Comparison of ENCODE assay signal across 22 mouse cellular contexts in genomic region chr9:18907699-18908098, GRCm38 (mm10). TPM values are rescaled to one million over a fixed set of nuclear protein-coding genes. Genes with fewer than 3 reads are reported as not detected.
A peak's percentile ranks its signal among the peaks of the same experiment; 100 is the strongest.
DNase-seq lines count a peak whose midpoint lies in the region; TF ChIP-seq lines count a peak whose summit lies in the region.
"Not testable (repeated sequence)": the region's sequence is repeated elsewhere in the genome, so short reads cannot be mapped to it uniquely, and the experiment has no call there.
"Had no signal": no experiment of that assay in that cellular context is flagged by ENCODE, and none has a peak within 500 bp of the region (broad histone marks: within the 10 kb centered on the region; RNA-seq: fewer than 3 reads in every experiment).

No protein-coding gene starts in this region.

- not testable (repeated sequence) for H3K9ac ChIP-seq in ES-Bruce4 (ENCODE audit: low read depth, poor library complexity, severe bottlenecking); ES-E14 (ENCODE audit: insufficient read depth, low read depth, low read length, poor library complexity, severe bottlenecking)

- H3K27ac ChIP-seq in ES-Bruce4 (ENCODE audit: insufficient read depth, low read length) (0 out of 2 replicates have a peak overlapping the region, but pooled peaks have one; percentile 59), ES-E14 (ENCODE audit: insufficient read depth, low read depth, low read length, poor library complexity, severe bottlenecking) (0 out of 2 replicates have a peak overlapping the region, but pooled peaks have one; percentile 40)

- H3K27me3 ChIP-seq in ES-Bruce4 (ENCODE audit: control insufficient read depth, insufficient read depth, low read length, poor library complexity, severe bottlenecking) = not testable (repeated sequence)

- peak; percentile 81 for DNase-seq in ES-CJ7 (ENCODE audit: low read depth, low spot score)
- not testable (repeated sequence) for DNase-seq in ES-E14 (ENCODE audit: low read depth, low spot score)
- peak; percentile 90 for DNase-seq in R1 (ENCODE audit: low read depth, low spot score)
- DNase-seq in ZHBTc4 (ENCODE audit: low read depth, low spot score) = peak; percentile 80

- not testable (repeated sequence) for TF ChIP-seq POLR2A in ES-Bruce4 (IDR thresholded peaks at IDR 0.05; ENCODE audit: insufficient read depth, low read length)

- TF ChIP-seq CTCF in ES-Bruce4 (IDR thresholded peaks at IDR 0.05; ENCODE audit: low read depth, low read length) = not testable (repeated sequence)

- not testable (repeated sequence) for H3K36me3 ChIP-seq in ES-Bruce4 (ENCODE audit: control insufficient read depth, insufficient read depth, low read length, poor library complexity, severe bottlenecking); ES-E14 (ENCODE audit: control insufficient read depth, insufficient read depth, low read length, poor library complexity, severe bottlenecking)

- not testable (repeated sequence) for TF ChIP-seq EP300 in ES-Bruce4 (IDR thresholded peaks at IDR 0.05; ENCODE audit: insufficient read depth, low read depth, low read length)

- peaks cover 10% of the 10 kb centered on the region for H3K9me3 ChIP-seq in ES-Bruce4 (replicated peaks; ENCODE audit: control insufficient read depth, insufficient read depth, low read length, poor library complexity, severe bottlenecking)
- H3K9me3 ChIP-seq in ES-E14 (ENCODE audit: control insufficient read depth, insufficient read depth, low read depth, low read length) = not testable (repeated sequence)

- not testable (repeated sequence) for H3K4me1 ChIP-seq in ES-Bruce4 (ENCODE audit: control insufficient read depth, insufficient read depth, low read length); ES-E14 (ENCODE audit: control insufficient read depth in 2 of 2, insufficient read depth in 2 of 2, low read length in 2 of 2, poor library complexity in 1 of 2)

- in situ Hi-C loops in ES-E14 (cut with MboI; ENCODE audit: low sequenced_read_pairs in 2 of 2, unreplicated experiment in 2 of 2) = not testable (repeated sequence)

- not testable (repeated sequence) for H3K4me3 ChIP-seq in ES-Bruce4 (ENCODE audit: low read depth, low read length); ES-E14 (ENCODE audit: insufficient read depth in 1 of 2, low read depth in 1 of 2, low read length in 2 of 2, poor library complexity in 1 of 2, severe bottlenecking in 1 of 2)

RNA-seq across cellular contexts. Expression of gene Olfr832, which starts 29.2 kb away (rescaled TPM):
- not detected in 2 replicates for polyA plus RNA-seq in ES-Bruce4 (2011; ENCODE audit: insufficient read depth, insufficient read length, low read depth, missing spikeins)
- total RNA-seq in ES-E14 (2012; rRNA removed) = not detected in 2 replicates
- total RNA-seq: adrenal gland, adult 18-20 months; adrenal gland, adult 2 months; adrenal gland, adult 8-10 months; adrenal gland, postnatal 10 days; adrenal gland, postnatal 14 days; adrenal gland, postnatal 25 days; adrenal gland, postnatal 36 days; adrenal gland, postnatal 4 days; CH12.LX; MEL had no signal
- polyA plus RNA-seq: activated CD4-positive, CD25-positive, alpha-beta regulatory T cell, adult 4 months; adrenal gland, adult 2 months; brain, embryonic 14.5 days; C2C12; CD4-positive, CD25-positive, alpha-beta regulatory T cell, adult 4 months; cerebellum, adult 2 months; G1E; Patski had no signal

RNA-seq across cellular contexts. Expression of gene Olfr830, which starts 33.2 kb away (rescaled TPM):
- polyA plus RNA-seq in ES-Bruce4 (2011; ENCODE audit: insufficient read depth, insufficient read length, low read depth, missing spikeins) = not detected in 2 replicates
- not detected in 2 replicates for total RNA-seq in ES-E14 (2012; rRNA removed)
- total RNA-seq: adrenal gland, adult 18-20 months; adrenal gland, adult 2 months; adrenal gland, adult 8-10 months; adrenal gland, postnatal 10 days; adrenal gland, postnatal 14 days; adrenal gland, postnatal 25 days; adrenal gland, postnatal 36 days; adrenal gland, postnatal 4 days; CH12.LX; G1E; MEL had no signal
- polyA plus RNA-seq: activated CD4-positive, CD25-positive, alpha-beta regulatory T cell, adult 4 months; adrenal gland, adult 2 months; brain, embryonic 14.5 days; C2C12; CD4-positive, CD25-positive, alpha-beta regulatory T cell, adult 4 months; cerebellum, adult 2 months; G1E; Patski had no signal

RNA-seq across cellular contexts. Expression of gene Olfr829, which starts 53.0 kb away (rescaled TPM):
- not detected in 2 replicates for polyA plus RNA-seq in ES-Bruce4 (2011; ENCODE audit: insufficient read depth, insufficient read length, low read depth, missing spikeins)
- total RNA-seq in ES-E14 (2012; rRNA removed) = not detected in 2 replicates
- total RNA-seq: adrenal gland, adult 18-20 months; adrenal gland, adult 2 months; adrenal gland, adult 8-10 months; adrenal gland, postnatal 10 days; adrenal gland, postnatal 14 days; adrenal gland, postnatal 25 days; adrenal gland, postnatal 36 days; adrenal gland, postnatal 4 days; CH12.LX had no signal
- polyA plus RNA-seq: activated CD4-positive, CD25-positive, alpha-beta regulatory T cell, adult 4 months; adrenal gland, adult 2 months; brain, embryonic 14.5 days; C2C12; CD4-positive, CD25-positive, alpha-beta regulatory T cell, adult 4 months; cerebellum, adult 2 months; G1E; Patski had no signal
